Mouse (Mus musculus) frontal cortex, adult 2 months (tissue): ENCODE measurements around the gene Rhpn2. TPM values are rescaled to one million over a fixed set of nuclear protein-coding genes. Genes with fewer than 3 reads are reported as not detected.

ENCODE experiments used
- DNase-seq, 2 experiments: peaks; one replicate each; pipeline ENCODE4 v3.0.0; 2022; ENCODE audit warnings: low spot score in 1 of 2; ENCODE audit errors: extremely low spot score in 1 of 2
- polyA plus RNA-seq: library from polyadenylated mRNA; depleted of rRNA; stranded (reverse); fragments of >200 nt; gene quantifications from 2 replicates; pipeline ENCODE4 v1.2.3, GENCODE M21; 2012; rRNA removed

The Rhpn2 gene
- polyA plus RNA-seq, 1 experiment, result 6.6 TPM

- DNase-seq, result no peak
Measured at GRCm38 (mm10) chr7:35386525-35386952, 52.6 kb downstream of the Rhpn2 start.

- no peak for DNase-seq
Measured at GRCm38 (mm10) chr7:35388694-35389093, 54.7 kb downstream of the Rhpn2 start.

GRCm38 (mm10) chr7:35392935-35393334 is 59.0 kb downstream of the Rhpn2 start:
- DNase-seq, result peak in 1 of 2 experiments; percentile 66

GRCm38 (mm10) chr7:35395734-35396456 is 61.9 kb downstream of the Rhpn2 start:
- peak in 1 of 2 experiments; percentile 15 for DNase-seq

- DNase-seq, result peak; percentile 98 to 99
Measured at GRCm38 (mm10) chr7:35396542-35397168, 62.7 kb downstream of the Rhpn2 start, which contains the start of the genes Faap24 and Cep89. TSS of gene Faap24 (minus strand) at chr7:35396836. TSS of gene Cep89 (plus strand) at chr7:35397035.

GRCm38 (mm10) chr7:35401169-35401568 is 67.2 kb downstream of the Rhpn2 start:
- no peak for DNase-seq

- no peak for DNase-seq
Measured at GRCm38 (mm10) chr7:35415226-35415625, 81.3 kb downstream of the Rhpn2 start.

- no peak for DNase-seq
Measured at GRCm38 (mm10) chr7:35415801-35416653, 82.1 kb downstream of the Rhpn2 start.

- DNase-seq, result no peak
Measured at GRCm38 (mm10) chr7:35416654-35416948, 82.6 kb downstream of the Rhpn2 start.

- DNase-seq, result no peak
Measured at GRCm38 (mm10) chr7:35423071-35423470, 89.1 kb downstream of the Rhpn2 start.

- no peak for DNase-seq
Measured at GRCm38 (mm10) chr7:35428146-35428545, 94.2 kb downstream of the Rhpn2 start.

- no peak for DNase-seq
Measured at GRCm38 (mm10) chr7:35435266-35435665, 101.3 kb downstream of the Rhpn2 start.

Other genes starting within 250 kb of the Rhpn2 start
- 5.3 and 5.7 TPM in 2 replicates for gene Cebpa, start 214.9 kb upstream of the Rhpn2 start, polyA plus RNA-seq
- gene Slc7a10, start 147.8 kb upstream of the Rhpn2 start, polyA plus RNA-seq, result 53.4 and 55.8 TPM in 2 replicates
- 53.7 and 57.4 TPM in 2 replicates for gene Lrp3, start 118.7 kb upstream of the Rhpn2 start, polyA plus RNA-seq
- 21.5 and 22.1 TPM in 2 replicates for gene Gpatch1, start 15.7 kb upstream of the Rhpn2 start, polyA plus RNA-seq
- 5.5 and 5.6 TPM in 2 replicates for gene Faap24, start 62.7 kb downstream of the Rhpn2 start, polyA plus RNA-seq
- gene Cep89, start 62.9 kb downstream of the Rhpn2 start, polyA plus RNA-seq, result 24.0 and 27.2 TPM in 2 replicates
- 0.04 and 0.34 TPM in 2 replicates for gene Slc7a9, start 114.6 kb downstream of the Rhpn2 start, polyA plus RNA-seq
- 0.36 and 0.38 TPM in 2 replicates for gene Tdrd12, start 203.6 kb downstream of the Rhpn2 start, polyA plus RNA-seq
- gene Nudt19, start 222.1 kb downstream of the Rhpn2 start, polyA plus RNA-seq, result 129 and 140 TPM in 2 replicates